Comparison of ENCODE assay signal across 1 mouse cellular context in the genomic region with DNA sequence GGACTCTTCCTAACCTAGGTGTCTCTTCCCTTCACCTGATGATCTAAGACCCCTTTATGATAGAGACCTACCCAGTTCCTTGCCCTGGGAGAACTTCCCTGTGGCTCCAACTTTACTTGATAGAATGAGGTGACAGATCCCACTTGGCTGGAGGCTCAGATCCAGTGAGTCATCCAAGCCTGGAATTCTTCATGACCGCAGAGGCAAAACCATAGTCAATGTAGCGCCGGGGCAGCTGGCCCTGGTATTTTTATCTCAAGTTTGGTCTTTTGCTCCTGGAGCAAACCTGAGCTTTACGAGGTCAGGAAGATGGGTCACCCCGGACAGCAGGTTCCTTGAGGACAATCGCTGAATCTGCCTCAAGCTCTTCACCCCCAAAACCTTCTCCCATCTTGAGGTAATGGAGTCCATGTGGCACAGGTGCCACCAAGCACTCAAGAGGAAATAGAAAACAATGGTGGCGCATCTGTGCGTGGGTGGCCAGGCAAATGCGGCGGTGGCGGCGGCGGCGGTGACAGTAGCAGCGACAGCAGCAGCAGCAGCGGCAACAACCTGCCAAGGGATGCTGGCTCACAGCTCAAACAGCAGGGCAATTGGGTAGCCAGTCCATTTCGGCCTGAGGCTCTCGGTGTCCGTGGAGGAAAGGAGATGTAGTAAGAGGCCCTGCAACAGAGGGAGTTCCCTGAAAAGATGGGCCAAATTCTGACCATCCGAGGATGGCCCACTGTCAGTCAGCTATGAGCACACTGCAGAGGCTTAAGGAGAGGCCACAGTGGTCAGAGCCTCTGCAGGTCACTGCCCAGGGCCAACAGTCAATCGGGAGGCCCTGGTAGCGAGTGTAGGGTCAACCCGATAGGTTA.
TF ChIP-seq lines count a peak whose summit lies in the region.

No protein-coding gene starts in this region.

TF ChIP-seq in CH12.LX, 34 proteins besides CTCF, POLR2A, EP300 and RAD21:
- TF ChIP-seq MAZ (IDR thresholded peaks at IDR 0.05; ENCODE audit: low read depth, low read length): no peak
- no peak for TF ChIP-seq UBTF (IDR thresholded peaks at IDR 0.05; ENCODE audit: low read depth, low read length)
- TF ChIP-seq CHD1 (IDR thresholded peaks at IDR 0.05; ENCODE audit: low read depth, low read length): no peak
TF ChIP-seq in CH12.LX: peak in this region for 0.
